Mouse (Mus musculus): ENCODE results near the gene Supt6. TPM values are rescaled to one million over a fixed set of nuclear protein-coding genes. Genes with fewer than 3 reads are reported as not detected.
A peak's percentile ranks its signal among the peaks of the same experiment; 100 is the strongest.

Supt6 gene
- polyA plus RNA-seq, 1 experiment from 2014 or later = 26.6 TPM

GRCm38 (mm10) chr11:78162504-78162903, 83.3 kb downstream of the Supt6 start:
- peak; percentile 76 for DNase-seq (ENCODE audit: low spot score)
- peak overlapping the region; percentile 77 for H3K4me2 ChIP-seq (ENCODE audit: low read depth, low read length)
- peak overlapping the region; percentile 100 for H3K4me3 ChIP-seq (ENCODE audit: low read depth, low read length)
- peaks cover 47% of the 10 kb centered on the region for H3K36me3 ChIP-seq (ENCODE audit: control insufficient read depth, insufficient read depth, low read length)
- no peak for ATAC-seq (ENCODE audit: low read depth)
- H3K9ac ChIP-seq (ENCODE audit: low read depth, low read length) = peak overlapping the region; percentile 98
- no peaks in the 10 kb centered on the region for H3K27me3 ChIP-seq (replicated peaks; ENCODE audit: control insufficient read depth, insufficient read depth, low read length)
- H3K4me1 ChIP-seq (ENCODE audit: control insufficient read depth, insufficient read depth, low read length) = peaks cover 22% of the 10 kb centered on the region
- peak overlapping the region; percentile 97 for H3K27ac ChIP-seq (replicated peaks; ENCODE audit: low read depth, low read length)
- no peaks in the 10 kb centered on the region for H3K9me3 ChIP-seq (ENCODE audit: control insufficient read depth, low read length)
- 43% methylated on average over 6 of the region's 6 CpGs for WGBS

- H3K9ac ChIP-seq (ENCODE audit: low read depth, low read length) = peak overlapping the region; percentile 98; the same call in 1 of the 2 replicates
- WGBS = 37% methylated on average over 4 of the region's 4 CpGs
These were observed 83.8 kb downstream of the Supt6 start for GRCm38 (mm10) chr11:78161968-78162367.

GRCm38 (mm10) chr11:78161169-78161568, 84.6 kb downstream of the Supt6 start:
- ATAC-seq (ENCODE audit: low read depth) = no peak
- Histone ChIP-seq H3K9ac (ENCODE audit: low read depth, low read length) (no peak overlapping the region), H3K36me3 (ENCODE audit: control insufficient read depth, insufficient read depth, low read length) (peaks cover 59% of the 10 kb centered on the region), H3K4me3 (ENCODE audit: low read depth, low read length) (no peak overlapping the region), H3K9me3 (ENCODE audit: control insufficient read depth, low read length) (no peaks in the 10 kb centered on the region), H3K27me3 (replicated peaks; ENCODE audit: control insufficient read depth, insufficient read depth, low read length) (no peaks in the 10 kb centered on the region), H3K4me1 (ENCODE audit: control insufficient read depth, insufficient read depth, low read length) (peaks cover 21% of the 10 kb centered on the region), H3K4me2 (ENCODE audit: low read depth, low read length) (no peak overlapping the region), H3K27ac (replicated peaks; ENCODE audit: low read depth, low read length) (no peak overlapping the region)
- 92% methylated on average over 13 of the region's 14 CpGs for WGBS
- no peak for DNase-seq (ENCODE audit: low spot score)

More at GRCm38 (mm10) chr11:78161968-78162367, 83.8 kb downstream of the Supt6 start:
- DNase-seq (ENCODE audit: low spot score) (peak; percentile 41), ATAC-seq (ENCODE audit: low read depth) (no peak)
- H3K27me3 ChIP-seq (replicated peaks; ENCODE audit: control insufficient read depth, insufficient read depth, low read length) = no peaks in the 10 kb centered on the region
- H3K4me1 ChIP-seq (ENCODE audit: control insufficient read depth, insufficient read depth, low read length) = peaks cover 22% of the 10 kb centered on the region
- peak overlapping the region; percentile 97 for H3K27ac ChIP-seq (replicated peaks; ENCODE audit: low read depth, low read length)
- H3K4me2 ChIP-seq (ENCODE audit: low read depth, low read length) = peak overlapping the region; percentile 77
- H3K9me3 ChIP-seq (ENCODE audit: control insufficient read depth, low read length) = no peaks in the 10 kb centered on the region
- H3K4me3 ChIP-seq (ENCODE audit: low read depth, low read length) = 0 out of 2 replicates have a peak overlapping the region, but pooled peaks have one; percentile 100
- peaks cover 51% of the 10 kb centered on the region for H3K36me3 ChIP-seq (ENCODE audit: control insufficient read depth, insufficient read depth, low read length)

GRCm38 (mm10) chr11:78160675-78161074, 85.1 kb downstream of the Supt6 start:
- Histone ChIP-seq H3K9me3 (ENCODE audit: control insufficient read depth, low read length) (no peaks in the 10 kb centered on the region), H3K27ac (replicated peaks; ENCODE audit: low read depth, low read length) (no peak overlapping the region), H3K4me2 (ENCODE audit: low read depth, low read length) (no peak overlapping the region), H3K36me3 (ENCODE audit: control insufficient read depth, insufficient read depth, low read length) (peaks cover 62% of the 10 kb centered on the region), H3K27me3 (replicated peaks; ENCODE audit: control insufficient read depth, insufficient read depth, low read length) (no peaks in the 10 kb centered on the region), H3K4me3 (ENCODE audit: low read depth, low read length) (no peak overlapping the region), H3K9ac (ENCODE audit: low read depth, low read length) (no peak overlapping the region), H3K4me1 (ENCODE audit: control insufficient read depth, insufficient read depth, low read length) (peaks cover 16% of the 10 kb centered on the region)
- ATAC-seq (ENCODE audit: low read depth) (no peak), DNase-seq (ENCODE audit: low spot score) (no peak)
- WGBS = 82% methylated on average over 3 of the region's 3 CpGs

GRCm38 (mm10) chr11:78160171-78160570, 85.6 kb downstream of the Supt6 start:
- Histone ChIP-seq H3K9me3 (ENCODE audit: control insufficient read depth, low read length) (no peaks in the 10 kb centered on the region), H3K36me3 (ENCODE audit: control insufficient read depth, insufficient read depth, low read length) (peaks cover 66% of the 10 kb centered on the region), H3K27ac (replicated peaks; ENCODE audit: low read depth, low read length) (no peak overlapping the region), H3K4me2 (ENCODE audit: low read depth, low read length) (no peak overlapping the region), H3K9ac (ENCODE audit: low read depth, low read length) (no peak overlapping the region), H3K27me3 (replicated peaks; ENCODE audit: control insufficient read depth, insufficient read depth, low read length) (no peaks in the 10 kb centered on the region), H3K4me1 (ENCODE audit: control insufficient read depth, insufficient read depth, low read length) (peaks cover 16% of the 10 kb centered on the region), H3K4me3 (ENCODE audit: low read depth, low read length) (no peak overlapping the region)
- DNase-seq (ENCODE audit: low spot score) = no peak
- no peak for ATAC-seq (ENCODE audit: low read depth)
- WGBS = 81% methylated on average over 18 of the region's 18 CpGs

GRCm38 (mm10) chr11:78159557-78159956, 86.2 kb downstream of the Supt6 start:
- no peak for DNase-seq (ENCODE audit: low spot score)
- 75% methylated on average over 7 of the region's 7 CpGs for WGBS
- no peak overlapping the region for H3K27ac ChIP-seq (replicated peaks; ENCODE audit: low read depth, low read length)
- H3K4me2 ChIP-seq (ENCODE audit: low read depth, low read length) = no peak overlapping the region
- no peak overlapping the region for H3K4me3 ChIP-seq (ENCODE audit: low read depth, low read length)
- no peaks in the 10 kb centered on the region for H3K27me3 ChIP-seq (replicated peaks; ENCODE audit: control insufficient read depth, insufficient read depth, low read length)
- H3K9me3 ChIP-seq (ENCODE audit: control insufficient read depth, low read length) = no peaks in the 10 kb centered on the region
- no peak for ATAC-seq (ENCODE audit: low read depth)
- peaks cover 72% of the 10 kb centered on the region for H3K36me3 ChIP-seq (ENCODE audit: control insufficient read depth, insufficient read depth, low read length)
- H3K4me1 ChIP-seq (ENCODE audit: control insufficient read depth, insufficient read depth, low read length) = peaks cover 16% of the 10 kb centered on the region
- no peak overlapping the region for H3K9ac ChIP-seq (ENCODE audit: low read depth, low read length)

- H3K27me3 ChIP-seq (replicated peaks; ENCODE audit: control insufficient read depth, insufficient read depth, low read length) = no peaks in the 10 kb centered on the region
- H3K36me3 ChIP-seq (ENCODE audit: control insufficient read depth, insufficient read depth, low read length) = peaks cover 77% of the 10 kb centered on the region
- H3K4me1 ChIP-seq (ENCODE audit: control insufficient read depth, insufficient read depth, low read length) = peaks cover 16% of the 10 kb centered on the region
- DNase-seq (ENCODE audit: low spot score) (peak; percentile 90), ATAC-seq (ENCODE audit: low read depth) (peak; percentile 20)
- H3K9me3 ChIP-seq (ENCODE audit: control insufficient read depth, low read length) = no peaks in the 10 kb centered on the region
- H3K4me3 ChIP-seq (ENCODE audit: low read depth, low read length) = no peak overlapping the region
- WGBS = 27% methylated on average over 2 of the region's 2 CpGs
- no peak overlapping the region for H3K4me2 ChIP-seq (ENCODE audit: low read depth, low read length)
- H3K9ac ChIP-seq (ENCODE audit: low read depth, low read length) = no peak overlapping the region
- no peak overlapping the region for H3K27ac ChIP-seq (replicated peaks; ENCODE audit: low read depth, low read length)
These were observed 86.7 kb downstream of the Supt6 start for GRCm38 (mm10) chr11:78159096-78159495.

Small RNA genes lying within 50 kb of the gene (microRNA-seq; reads per million reads assigned to microRNA genes)
- not detected for gene Mir7653 (ENCODE audit: borderline number of aligned reads)

Other genes with a start within 250 kb of the Supt6 start
- 19.1 and 21.7 TPM in 2 replicates for gene Dhrs13, start 213.7 kb downstream of the Supt6 start, polyA plus RNA-seq (2014; fragmentation: Nextera tagmentation; extraction: Ambion mirVana)
- 59.9 and 61.0 TPM in 2 replicates for gene Flot2, start 208.1 kb downstream of the Supt6 start, polyA plus RNA-seq (2014; fragmentation: Nextera tagmentation; extraction: Ambion mirVana)
- gene Eral1, start 165.6 kb downstream of the Supt6 start, polyA plus RNA-seq (2014; fragmentation: Nextera tagmentation; extraction: Ambion mirVana) = 30.9 and 32.4 TPM in 2 replicates
- 15.9 and 16.3 TPM in 2 replicates for gene Fam222b, start 151.3 kb downstream of the Supt6 start, polyA plus RNA-seq (2014; fragmentation: Nextera tagmentation; extraction: Ambion mirVana)
- 52.4 and 60.8 TPM in 2 replicates for gene Traf4, start 80.4 kb downstream of the Supt6 start, polyA plus RNA-seq (2014; fragmentation: Nextera tagmentation; extraction: Ambion mirVana)
- gene Nek8, start 69.3 kb downstream of the Supt6 start, polyA plus RNA-seq (2014; fragmentation: Nextera tagmentation; extraction: Ambion mirVana) = 10.8 and 12.6 TPM in 2 replicates
- gene Tlcd1, start 69.3 kb downstream of the Supt6 start, polyA plus RNA-seq (2014; fragmentation: Nextera tagmentation; extraction: Ambion mirVana) = 22.2 and 23.8 TPM in 2 replicates
- 1,626 and 1,746 TPM in 2 replicates for gene Rpl23a, start 62.4 kb downstream of the Supt6 start, polyA plus RNA-seq (2014; fragmentation: Nextera tagmentation; extraction: Ambion mirVana)
- 136 and 156 TPM in 2 replicates for gene Rab34, start 57.6 kb downstream of the Supt6 start, polyA plus RNA-seq (2014; fragmentation: Nextera tagmentation; extraction: Ambion mirVana)
- gene Proca1, start 52.6 kb downstream of the Supt6 start, polyA plus RNA-seq (2014; fragmentation: Nextera tagmentation; extraction: Ambion mirVana) = 2.4 and 2.7 TPM in 2 replicates
- 93.1 and 103 TPM in 2 replicates for gene Sdf2, start 241 bp downstream of the Supt6 start, polyA plus RNA-seq (2014; fragmentation: Nextera tagmentation; extraction: Ambion mirVana)
- 73.6 and 78.9 TPM in 2 replicates for gene 2610507B11Rik, start 15.8 kb upstream of the Supt6 start, polyA plus RNA-seq (2014; fragmentation: Nextera tagmentation; extraction: Ambion mirVana)
- 0.11 and 0.31 TPM in 2 replicates for gene BC030499, start 44.9 kb upstream of the Supt6 start, polyA plus RNA-seq (2014; fragmentation: Nextera tagmentation; extraction: Ambion mirVana)
- 23.8 and 25.3 TPM in 2 replicates for gene Spag5, start 55.5 kb upstream of the Supt6 start, polyA plus RNA-seq (2014; fragmentation: Nextera tagmentation; extraction: Ambion mirVana)
- 20.4 and 24.1 TPM in 2 replicates for gene Aldoc, start 77.0 kb upstream of the Supt6 start, polyA plus RNA-seq (2014; fragmentation: Nextera tagmentation; extraction: Ambion mirVana)
- 72.3 and 82.1 TPM in 2 replicates for gene Pigs, start 82.4 kb upstream of the Supt6 start, polyA plus RNA-seq (2014; fragmentation: Nextera tagmentation; extraction: Ambion mirVana)
- 39.9 and 46.1 TPM in 2 replicates for gene Unc119, start 97.5 kb upstream of the Supt6 start, polyA plus RNA-seq (2014; fragmentation: Nextera tagmentation; extraction: Ambion mirVana)
- 1.4 and 1.6 TPM in 2 replicates for gene Foxn1, start 140.6 kb upstream of the Supt6 start, polyA plus RNA-seq (2014; fragmentation: Nextera tagmentation; extraction: Ambion mirVana)
- gene Slc13a2, start 176.2 kb upstream of the Supt6 start, polyA plus RNA-seq (2014; fragmentation: Nextera tagmentation; extraction: Ambion mirVana) = not detected in 2 replicates
- gene Slc46a1, start 219.7 kb upstream of the Supt6 start, polyA plus RNA-seq (2014; fragmentation: Nextera tagmentation; extraction: Ambion mirVana) = 12.6 and 14.8 TPM in 2 replicates

All from embryonic facial prominence, embryonic 14.5 days (tissue).